Mouse (Mus musculus): ENCODE results near the gene Ebf1. TPM values are rescaled to one million over a fixed set of nuclear protein-coding genes. Genes with fewer than 3 reads are reported as not detected.

The Ebf1 gene
- polyA plus RNA-seq, 1 experiment = not detected

DNA sequence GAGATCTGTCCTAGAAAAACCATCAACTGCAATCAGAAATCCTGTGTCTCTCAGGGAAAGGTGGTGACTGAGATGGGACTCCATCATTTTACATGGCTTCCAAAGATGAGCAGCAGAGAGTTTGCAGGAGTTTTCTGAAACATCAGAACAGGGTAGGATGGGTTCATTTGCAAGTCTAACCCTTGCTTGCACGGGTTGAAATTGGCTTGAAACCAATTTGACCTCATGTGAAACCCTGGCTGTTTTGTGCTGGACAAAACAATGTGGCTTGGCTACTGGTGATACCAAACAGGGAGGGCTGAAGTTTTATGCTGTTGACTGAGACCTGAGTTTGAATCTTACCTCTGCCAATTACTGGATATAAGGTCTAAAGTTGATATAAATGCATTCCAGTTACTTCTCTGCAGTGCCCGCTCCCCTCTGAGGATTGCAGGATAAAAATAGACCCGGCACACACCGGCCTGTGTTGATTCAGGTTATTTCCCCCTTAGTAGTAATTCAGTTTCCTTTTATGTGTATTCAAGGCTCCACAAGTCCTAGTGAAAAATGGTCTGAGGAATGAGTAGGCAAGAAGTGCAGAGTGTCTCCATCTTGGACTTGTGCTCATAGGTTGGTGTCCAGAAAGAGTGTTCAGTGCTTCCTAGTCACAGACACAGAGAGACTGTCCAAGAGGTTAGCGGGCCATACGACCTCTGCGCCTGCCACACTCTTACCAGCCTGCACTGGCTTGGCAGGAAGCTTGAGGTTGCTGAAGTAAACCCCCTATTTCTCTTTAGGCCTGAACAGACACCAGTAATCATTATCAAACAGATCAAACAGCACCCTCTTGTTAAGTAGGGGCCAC, 147.1 kb downstream of the Ebf1 start:
- no peak for TF ChIP-seq GATA1 (IDR thresholded peaks at IDR 0.05; ENCODE audit: low read length)

- no peak for TF ChIP-seq GATA1 (IDR thresholded peaks at IDR 0.05; ENCODE audit: low read length)
These were observed 147.9 kb downstream of the Ebf1 start for GRCm38 (mm10) chr11:44764988-44765387.

DNA sequence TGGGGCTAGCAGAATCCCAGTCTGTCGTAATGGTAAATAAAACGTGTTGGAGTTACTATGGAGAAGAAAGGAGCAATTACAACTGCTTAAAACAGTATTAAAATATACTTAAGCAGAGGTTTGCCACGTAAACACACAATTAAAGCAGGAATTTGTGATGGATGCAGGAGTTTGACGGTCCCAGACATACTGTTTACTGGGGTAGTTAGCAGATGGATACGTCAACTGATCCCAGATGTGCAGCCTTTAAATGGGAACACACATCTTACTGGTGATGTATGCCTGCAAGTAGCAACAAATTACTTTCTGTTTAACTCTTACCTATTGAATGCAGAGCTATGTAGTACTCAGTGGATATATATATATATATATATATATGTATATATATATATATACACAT, 149.1 kb downstream of the Ebf1 start:
- no peak for TF ChIP-seq GATA1 (IDR thresholded peaks at IDR 0.05; ENCODE audit: low read length)

DNA sequence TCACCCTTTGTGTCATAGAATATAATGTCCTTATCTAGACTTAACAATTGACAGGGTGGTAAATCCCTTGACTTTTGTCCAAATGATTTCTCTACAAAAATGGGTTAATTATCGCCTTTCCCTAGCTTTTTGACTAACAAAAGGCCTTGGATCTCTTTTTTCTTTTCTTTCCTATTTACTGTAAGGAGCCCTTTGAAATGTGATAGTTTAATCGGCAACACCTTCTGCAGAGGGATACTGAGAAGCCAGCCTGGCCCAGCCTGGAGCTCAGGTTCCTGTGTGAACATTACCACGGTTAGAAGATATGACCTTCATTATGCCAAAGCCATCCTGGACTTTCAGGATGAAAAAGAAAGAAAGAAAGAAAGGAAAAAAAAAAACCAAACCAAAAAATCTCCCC, 150.2 kb downstream of the Ebf1 start:
- no peak for TF ChIP-seq GATA1 (IDR thresholded peaks at IDR 0.05; ENCODE audit: low read length)

DNA sequence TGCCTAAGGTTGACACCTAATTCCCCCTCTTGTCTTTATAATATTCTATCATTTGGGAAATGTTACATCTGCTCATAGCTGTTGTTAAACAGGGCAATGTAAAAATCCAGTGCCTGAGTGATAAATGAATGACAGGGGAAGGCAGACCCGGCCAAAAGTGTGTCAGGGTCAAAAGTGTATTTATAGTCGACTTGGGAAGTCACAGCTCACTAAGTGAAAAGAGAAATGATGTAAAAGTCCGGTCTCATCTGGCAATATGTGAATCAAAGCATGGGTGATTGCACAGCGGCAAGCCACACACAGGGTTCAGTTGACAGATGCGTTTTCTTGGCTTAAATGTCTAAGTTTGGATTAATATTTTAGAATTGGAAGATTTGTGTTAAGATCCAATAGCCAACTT, 151.2 kb downstream of the Ebf1 start:
- TF ChIP-seq GATA1 (IDR thresholded peaks at IDR 0.05; ENCODE audit: low read length) = no peak

GRCm38 (mm10) chr11:44770989-44771564, 154.0 kb downstream of the Ebf1 start:
- no peak for TF ChIP-seq GATA1 (IDR thresholded peaks at IDR 0.05; ENCODE audit: low read length)

GRCm38 (mm10) chr11:44774411-44774810, 157.3 kb downstream of the Ebf1 start:
- TF ChIP-seq GATA1 (IDR thresholded peaks at IDR 0.05; ENCODE audit: low read length) = no peak

GRCm38 (mm10) chr11:44775549-44775948, 158.4 kb downstream of the Ebf1 start:
- TF ChIP-seq GATA1 (IDR thresholded peaks at IDR 0.05; ENCODE audit: low read length) = no peak

GRCm38 (mm10) chr11:44776556-44776955, 159.4 kb downstream of the Ebf1 start:
- no peak for TF ChIP-seq GATA1 (IDR thresholded peaks at IDR 0.05; ENCODE audit: low read length)

DNA sequence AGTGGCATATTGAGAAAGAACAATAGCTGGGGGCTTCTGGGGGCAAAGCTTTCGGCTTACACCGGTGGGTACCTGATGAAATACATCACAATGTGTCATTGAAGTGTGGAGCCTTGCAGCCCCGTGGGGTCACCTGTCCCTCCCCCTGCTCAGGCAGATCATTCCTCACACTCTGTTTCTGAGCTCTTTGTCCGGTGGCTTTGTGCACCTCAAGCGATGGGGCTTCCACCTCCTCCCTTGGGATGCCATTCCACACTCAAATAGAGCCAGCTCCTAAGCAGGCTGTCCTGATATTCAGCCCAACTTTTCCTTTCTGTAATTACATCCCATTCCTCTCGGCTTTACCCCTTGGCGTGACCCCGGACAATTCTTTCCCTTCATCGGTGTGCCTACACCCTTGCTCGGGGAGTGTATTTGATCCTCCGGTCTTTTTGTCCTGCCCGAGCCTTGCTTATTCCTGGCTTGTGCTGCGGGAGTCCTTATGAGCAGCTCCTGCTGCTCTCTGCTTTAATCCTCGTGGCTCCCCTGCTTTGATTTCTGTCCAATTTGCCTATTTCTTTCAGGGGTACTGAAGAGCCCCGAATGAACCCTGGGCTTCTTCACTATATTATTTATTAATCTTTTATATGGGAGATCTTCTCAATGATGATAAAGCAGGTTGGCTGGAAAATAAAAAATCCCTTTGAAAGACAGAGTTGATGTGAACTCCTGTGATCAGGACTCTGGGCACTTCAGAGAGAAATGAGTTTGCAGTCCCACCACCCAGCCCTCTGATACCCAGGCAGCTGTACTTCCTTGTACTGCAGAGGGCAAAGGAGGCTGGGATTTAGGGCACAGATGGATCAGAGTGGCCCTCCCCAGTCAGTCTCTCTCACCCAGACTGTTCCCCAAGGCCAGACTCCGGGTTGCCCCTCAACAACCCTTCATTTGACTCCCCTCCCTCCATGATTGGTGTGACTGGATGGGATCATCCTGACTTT, 160.5 kb downstream of the Ebf1 start:
- TF ChIP-seq GATA1 (IDR thresholded peaks at IDR 0.05; ENCODE audit: low read length) = no peak

DNA sequence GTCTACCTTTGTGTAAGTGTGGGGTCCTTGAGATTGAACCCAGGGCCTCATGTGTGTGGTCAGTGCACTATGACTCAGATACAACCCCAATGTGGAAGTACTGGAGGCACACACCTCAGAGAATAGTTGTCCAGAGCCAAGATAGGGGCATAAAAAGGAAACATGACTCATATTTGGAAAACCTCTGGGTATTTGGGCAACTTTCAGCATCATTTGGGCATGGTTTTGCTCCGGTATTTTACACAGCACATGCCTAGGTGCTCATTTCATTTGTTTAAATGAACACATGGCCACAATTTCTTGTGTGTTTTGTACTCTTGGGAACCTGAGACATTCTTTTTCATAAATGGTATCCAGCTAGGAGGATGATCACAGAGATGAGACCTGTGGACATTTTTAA, 161.9 kb downstream of the Ebf1 start:
- no peak for TF ChIP-seq GATA1 (IDR thresholded peaks at IDR 0.05; ENCODE audit: low read length)

GRCm38 (mm10) chr11:44784255-44785029, 167.3 kb downstream of the Ebf1 start:
- TF ChIP-seq GATA1 (IDR thresholded peaks at IDR 0.05; ENCODE audit: low read length) = no peak

DNA sequence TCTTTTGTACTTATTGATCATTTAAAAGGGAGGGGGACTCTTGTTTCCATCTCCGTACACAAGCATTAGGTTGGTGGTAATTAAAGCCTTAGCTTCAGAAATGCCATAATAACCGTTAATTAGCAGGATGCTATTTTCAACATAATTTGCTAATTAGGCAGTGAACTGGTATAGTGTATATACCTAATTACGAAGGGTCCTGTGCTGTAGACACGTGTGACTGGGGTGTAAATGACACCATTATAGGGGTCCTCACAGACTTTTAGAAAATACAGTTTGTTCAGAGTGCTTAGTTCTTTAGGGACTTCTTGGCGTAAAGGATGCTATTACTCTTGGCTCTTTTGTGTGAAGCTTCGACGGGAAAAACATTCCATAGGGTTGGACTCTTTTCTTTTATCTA, 167.9 kb downstream of the Ebf1 start:
- TF ChIP-seq GATA1 (IDR thresholded peaks at IDR 0.05; ENCODE audit: low read length) = no peak

- no peak for TF ChIP-seq GATA1 (IDR thresholded peaks at IDR 0.05; ENCODE audit: low read length)
These were observed 168.4 kb downstream of the Ebf1 start for GRCm38 (mm10) chr11:44785479-44785878.

GRCm38 (mm10) chr11:44788003-44788402, 170.9 kb downstream of the Ebf1 start:
- TF ChIP-seq GATA1 (IDR thresholded peaks at IDR 0.05; ENCODE audit: low read length) = no peak
